Mouse (Mus musculus) liver, embryonic 14.5 days (tissue): ENCODE data around the gene Atp2b1.

Experiments
- CTCF ChIP-seq: IDR thresholded peaks from 2 replicates; pipeline ENCODE4 v1.5.1; 2016; ENCODE audit warnings: antibody characterized with exemption, low read depth, control low read depth
- EP300 ChIP-seq: IDR thresholded peaks from 2 replicates; pipeline ENCODE4 v1.6.1; 2016; ENCODE audit warnings: antibody characterized with exemption, low read depth

GRCm38 (mm10) chr10:99029844-99030243 is 115.6 kb downstream of the Atp2b1 start:
- TF ChIP-seq CTCF (no peak), EP300 (no peak)
